Mouse (Mus musculus) E14TG2a.4 (cell line): Measurements from ENCODE around the gene Crat.

Experiments used
- CTCF ChIP-seq: conservative IDR thresholded peaks from 2 replicates; pipeline ENCODE4 v1.5.1; 2014; ENCODE audit warnings: low read length
- POU5F1 ChIP-seq: IDR thresholded peaks from 2 replicates; pipeline ENCODE4 v1.6.1; 2014; ENCODE audit warnings: low read length, borderline replicate concordance

DNA sequence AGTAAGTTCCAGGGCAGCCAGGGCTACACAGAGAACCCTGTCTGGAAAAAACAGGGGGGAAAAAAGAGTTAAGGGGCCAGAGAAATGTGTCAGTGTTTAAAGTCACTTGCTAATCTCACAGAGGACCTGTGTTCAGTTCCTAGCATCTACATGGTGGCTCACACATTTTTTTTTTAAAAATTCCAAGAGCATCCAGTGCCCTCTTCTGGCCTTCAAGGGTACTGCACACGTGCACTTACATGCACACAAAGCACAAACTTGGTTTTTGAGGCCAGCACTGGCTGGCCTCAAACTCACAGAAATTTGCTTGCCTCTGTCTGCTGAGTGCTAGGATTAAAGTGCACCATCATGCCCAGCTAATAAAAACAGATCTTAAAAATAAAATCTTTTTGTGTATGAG is 34.9 kb upstream of the Crat start:
- peak; percentile 97 for TF ChIP-seq CTCF
- no peak for TF ChIP-seq POU5F1
